Mouse (Mus musculus) spleen, postnatal 10 days (tissue): Measurements from ENCODE around the gene Axin2.

Source experiments
- DNase-seq, 2 experiments: peaks; one replicate each; pipeline ENCODE4 v3.0.0; 2021 to 2022; ENCODE audit warnings: low spot score in 2 of 2

Axin2 gene

GRCm38 (mm10) chr11:108973866-108974265, 53.7 kb downstream of the Axin2 start:
- no peak for DNase-seq

DNA sequence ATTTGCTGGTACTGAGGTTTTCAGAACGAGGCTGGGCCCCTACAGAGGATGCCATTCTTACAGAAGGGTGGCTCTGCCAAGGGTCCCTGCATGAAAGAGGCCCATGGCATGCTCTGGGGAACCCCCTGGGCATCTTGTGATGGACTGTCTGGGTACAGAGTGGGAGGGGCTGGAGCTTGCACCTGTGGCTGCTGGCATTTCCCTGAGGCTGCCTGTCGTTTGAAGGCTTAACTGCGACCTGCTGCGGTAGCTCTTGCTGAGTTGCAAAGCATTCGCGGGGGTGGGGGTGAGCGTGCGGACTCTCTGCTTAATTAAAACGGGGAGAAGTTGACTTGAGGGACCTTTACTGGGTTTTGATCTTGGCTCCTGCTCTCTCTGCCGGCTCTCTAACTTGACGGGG, 55.4 kb downstream of the Axin2 start:
- no peak for DNase-seq

DNA sequence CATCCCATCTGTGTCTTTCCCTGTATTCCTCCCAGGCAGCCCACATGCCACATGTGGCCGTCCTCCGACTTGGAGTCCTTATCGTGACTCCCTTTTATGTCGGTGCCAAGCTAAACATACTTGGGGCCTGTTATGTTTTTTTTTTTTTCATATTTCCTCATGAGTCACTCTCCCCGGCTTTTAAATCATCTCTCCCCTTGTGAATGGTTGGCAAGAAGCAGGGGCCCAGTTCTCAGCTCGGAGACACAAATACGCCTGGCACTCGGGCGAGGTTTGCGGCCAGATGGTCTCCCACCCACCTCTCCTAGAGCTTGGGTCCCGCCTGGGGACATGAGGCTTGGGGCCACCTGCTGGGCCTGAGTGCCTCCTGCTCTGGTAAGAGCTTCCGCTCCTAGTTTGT, 60.4 kb downstream of the Axin2 start:
- no peak for DNase-seq

DNA sequence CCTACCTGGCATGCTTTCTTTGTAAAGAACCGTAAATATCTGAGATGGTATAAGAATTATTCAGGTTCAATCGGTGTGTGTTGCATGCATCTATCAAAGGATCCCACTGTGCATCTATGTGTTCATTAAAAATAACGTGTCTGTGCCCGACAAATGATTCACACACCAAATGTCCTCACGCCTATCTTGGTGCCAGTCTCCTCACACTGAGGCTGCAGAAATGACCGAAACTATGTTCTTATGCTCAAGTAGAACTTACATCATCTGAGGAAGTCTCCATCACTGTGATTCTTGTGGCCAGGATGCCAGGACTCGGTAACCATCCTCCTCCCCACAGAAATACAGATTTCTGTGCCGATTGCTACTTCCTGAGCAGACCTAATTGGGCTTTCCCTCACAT, 60.9 kb downstream of the Axin2 start:
- no peak for DNase-seq

DNA sequence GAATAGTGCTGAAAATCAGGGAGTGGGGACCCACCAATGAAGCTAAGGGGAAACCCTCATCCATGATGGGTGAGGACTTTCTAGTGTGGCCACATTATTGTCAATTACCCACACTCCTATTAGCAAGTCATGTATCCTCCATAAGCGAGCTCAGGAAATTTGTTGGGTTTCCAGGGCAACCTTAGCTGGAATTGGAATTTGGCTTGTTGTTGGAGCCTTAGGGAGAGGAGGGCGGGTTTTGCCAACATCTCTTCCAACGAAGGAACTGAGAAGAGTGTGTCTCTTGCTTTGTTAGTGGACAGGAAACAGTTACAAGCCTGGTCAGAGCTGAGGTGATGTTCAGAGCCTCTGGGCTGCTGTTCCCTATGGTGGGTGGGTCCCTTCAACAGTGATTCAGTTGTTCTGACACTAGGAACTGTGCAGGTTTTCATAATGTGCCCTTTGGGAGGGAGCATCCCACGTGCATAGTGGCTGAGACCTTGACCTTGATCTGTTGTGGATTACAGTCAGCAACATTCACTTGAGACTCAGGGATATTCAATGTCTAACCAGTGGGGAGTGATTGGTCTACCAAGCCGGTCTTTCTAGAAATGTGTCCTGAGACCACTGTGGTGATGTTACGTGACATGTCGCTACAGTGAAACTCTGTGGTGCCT, 63.4 kb downstream of the Axin2 start:
- DNase-seq: no peak

- DNase-seq: no peak
Observed at GRCm38 (mm10) chr11:108984711-108985419, 64.7 kb downstream of the Axin2 start.

GRCm38 (mm10) chr11:108985836-108986235, 65.7 kb downstream of the Axin2 start:
- DNase-seq: no peak

DNA sequence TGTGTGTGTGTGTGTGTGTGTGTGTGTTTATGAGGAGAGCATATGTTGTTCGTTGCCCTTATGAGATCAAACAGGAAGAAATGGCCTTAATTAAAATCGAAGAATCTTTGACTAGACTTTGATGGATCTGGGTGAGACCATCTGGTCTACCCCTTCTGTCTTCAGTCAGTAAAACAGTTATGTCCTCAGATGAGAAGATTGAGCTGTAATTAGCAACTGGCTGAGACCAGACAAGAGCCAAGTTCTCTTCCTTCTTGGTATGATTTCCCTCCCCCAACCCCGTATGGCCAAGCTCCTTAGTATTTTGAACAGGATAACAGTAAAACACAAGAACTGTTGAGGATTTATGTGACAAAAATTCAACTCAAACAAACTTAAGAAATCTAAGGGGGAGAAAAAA, 67.1 kb downstream of the Axin2 start:
- DNase-seq: no peak

- DNase-seq: no peak
Observed at GRCm38 (mm10) chr11:108987705-108988104, 67.6 kb downstream of the Axin2 start.

- no peak for DNase-seq
Observed at GRCm38 (mm10) chr11:108988258-108988657, 68.1 kb downstream of the Axin2 start.

DNA sequence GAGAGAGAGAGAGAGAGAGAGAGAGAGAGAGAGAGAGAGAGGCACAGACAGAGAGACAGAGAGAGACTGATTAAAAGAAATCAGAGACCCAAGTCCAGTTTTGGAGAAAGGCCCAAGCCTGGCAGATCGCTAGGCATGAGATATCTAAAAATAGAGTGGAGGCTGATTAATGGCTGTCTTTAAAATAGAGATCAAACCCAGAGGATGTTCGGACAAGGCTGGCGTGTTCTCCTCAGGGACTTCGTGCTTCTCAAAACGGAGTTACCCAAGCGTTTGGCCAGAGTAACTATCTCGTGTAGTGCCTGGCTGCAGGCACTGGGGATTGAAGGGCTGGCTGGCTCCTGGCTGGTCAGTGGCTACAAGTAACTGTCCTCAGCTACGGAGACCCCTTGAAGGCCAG, 69.8 kb downstream of the Axin2 start:
- no peak for DNase-seq

- no peak for DNase-seq
Observed at GRCm38 (mm10) chr11:108993414-108993813, 73.3 kb downstream of the Axin2 start.

DNA sequence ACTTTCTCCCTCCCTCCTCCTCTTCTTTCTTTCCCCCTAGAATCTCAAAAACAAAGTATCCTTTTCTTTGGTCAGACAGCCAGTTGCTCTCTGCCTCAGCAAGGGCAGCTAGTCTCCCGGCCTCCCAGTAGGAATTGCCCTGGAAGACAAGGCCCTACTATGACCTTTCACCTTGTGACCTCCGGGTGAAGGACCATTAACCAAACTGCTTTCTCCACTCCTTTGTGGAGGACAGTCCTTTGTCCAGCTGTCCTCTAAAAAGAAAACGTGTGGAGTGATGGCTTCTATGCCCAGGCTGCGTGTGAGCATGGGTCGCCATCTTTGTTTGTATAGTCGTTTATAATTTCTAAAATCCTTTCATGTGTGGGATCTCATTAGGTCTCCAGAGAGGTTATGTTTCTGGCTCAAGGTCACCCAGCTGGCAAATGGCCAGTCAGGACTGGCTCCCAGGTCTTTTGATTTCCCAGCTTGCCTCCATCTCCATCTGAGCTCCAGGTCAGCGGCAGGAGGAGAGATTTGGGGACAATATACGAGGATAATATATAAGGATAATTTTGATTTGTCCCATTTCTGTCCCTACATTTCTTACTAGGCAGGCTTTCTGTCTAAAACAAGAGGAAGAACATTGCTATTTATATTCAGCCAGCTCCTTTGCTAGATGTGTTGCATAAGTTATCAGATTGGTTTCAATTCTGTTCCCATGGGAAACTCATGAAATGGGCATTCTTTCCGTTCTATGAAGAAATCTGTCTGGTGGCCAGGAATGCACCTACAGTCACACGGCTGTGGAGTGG, 75.2 kb downstream of the Axin2 start:
- DNase-seq: no peak

GRCm38 (mm10) chr11:108995990-108996533, 75.9 kb downstream of the Axin2 start:
- no peak for DNase-seq

- no peak for DNase-seq
Observed at GRCm38 (mm10) chr11:108997816-108998215, 77.7 kb downstream of the Axin2 start.
